Mouse (Mus musculus): Measurements from ENCODE around the gene Clec1b.

DNA sequence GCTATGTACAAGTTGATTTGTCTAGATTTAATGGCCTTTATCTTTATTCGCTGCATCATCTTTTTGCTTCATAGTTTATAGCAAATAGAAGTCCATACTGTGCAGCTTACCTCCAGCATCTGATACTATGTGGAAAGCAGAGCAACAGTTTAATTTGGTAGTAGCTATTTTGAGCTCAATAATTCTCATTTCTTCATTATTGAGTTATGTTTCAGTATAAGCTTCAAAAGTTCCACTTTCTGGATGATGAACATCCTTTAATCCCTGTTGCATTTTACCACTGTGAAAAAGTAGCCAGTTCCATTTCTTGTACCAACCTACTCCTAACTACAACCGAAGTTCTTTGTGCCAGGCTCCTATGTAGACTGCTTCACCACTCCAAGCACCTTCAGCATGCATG, 11.5 kb downstream of the Clec1b start, which contains the start of gene Clec9a:
- TF ChIP-seq POLR2A (IDR thresholded peaks at IDR 0.05; ENCODE audit: borderline replicate concordance, extremely low read depth, insufficient read depth, insufficient read length, poor library complexity, severe bottlenecking) (no peak), CTCF (IDR thresholded peaks at IDR 0.05; ENCODE audit: borderline replicate concordance, extremely low read depth, insufficient read depth, insufficient read length) (no peak)
